Comparison of ENCODE assay signal across 8 mouse cellular contexts in the genomic region with DNA sequence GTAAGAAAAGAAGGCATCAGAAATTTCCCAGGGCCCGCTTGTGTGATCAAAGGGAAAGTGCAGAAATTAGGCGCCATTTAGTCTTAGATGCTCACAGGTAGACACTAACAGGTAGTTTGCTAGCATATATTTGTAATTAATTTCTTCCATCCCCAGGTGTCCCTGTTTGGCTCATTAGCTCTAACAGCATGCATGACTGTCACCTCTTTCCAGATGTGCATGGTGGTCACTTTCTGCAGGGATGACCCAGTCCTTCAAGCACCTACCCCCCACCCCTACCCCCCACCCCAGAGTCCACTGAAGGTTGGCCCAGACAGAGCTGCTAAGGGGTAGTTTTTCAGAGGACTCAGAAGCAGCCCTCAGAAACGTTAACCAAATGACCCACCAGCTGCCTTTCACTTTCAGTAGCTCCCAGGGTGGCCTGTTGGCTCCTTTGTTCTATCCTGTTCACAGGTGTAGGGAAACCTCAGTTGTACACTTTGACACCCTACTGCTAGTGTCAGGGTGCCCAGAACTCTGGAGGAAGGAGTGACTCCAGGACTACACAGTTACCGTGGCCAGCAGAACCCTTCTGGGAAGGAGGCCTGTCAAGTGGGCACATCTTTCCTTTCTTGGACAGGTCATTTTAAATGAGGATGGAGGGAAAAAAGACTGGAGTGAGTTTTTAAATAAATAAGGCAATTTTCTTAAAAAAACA. TPM values are rescaled to one million over a fixed set of nuclear protein-coding genes. Genes with fewer than 3 reads are reported as not detected.
A peak's percentile ranks its signal among the peaks of the same experiment; 100 is the strongest.
DNase-seq lines count a peak whose midpoint lies in the region; ATAC-seq and TF ChIP-seq lines count a peak whose summit lies in the region.

No protein-coding gene starts in this region.

- WGBS in kidney, postnatal 0 days: 28% methylated on average over 4 of the region's 4 CpGs
- WGBS in kidney, adult 2 months: 54% methylated on average over 4 of the region's 4 CpGs
- WGBS in forebrain, embryonic 11.5 days: 39% methylated on average over 4 of the region's 4 CpGs
- 19% methylated on average over 4 of the region's 4 CpGs for WGBS in limb, embryonic 10.5 days
- 11% methylated on average over 4 of the region's 4 CpGs for WGBS in neural tube, embryonic 12.5 days

- H3K27ac ChIP-seq in kidney, postnatal 0 days: no peak overlapping the region
- no peak overlapping the region for H3K27ac ChIP-seq in kidney, adult 2 months (ENCODE audit: insufficient read depth, low read depth, low read length)
- H3K27ac ChIP-seq in forebrain, embryonic 11.5 days (ENCODE audit: low read depth, low read length): no peak overlapping the region
- 0 out of 2 replicates have a peak overlapping the region, but pooled peaks have one; percentile 69 for H3K27ac ChIP-seq in limb, embryonic 10.5 days
- no peak overlapping the region for H3K27ac ChIP-seq in neural tube, embryonic 12.5 days

- no peak for DNase-seq in kidney, postnatal 0 days (ENCODE audit: low spot score)
- DNase-seq in kidney, adult 2 months: no peak
- DNase-seq in forebrain, embryonic 11.5 days (ENCODE audit: low spot score): no peak
- peak; percentile 38 for DNase-seq in limb, embryonic 10.5 days (ENCODE audit: low spot score)
- DNase-seq in spleen, adult 12 weeks (ENCODE audit: low spot score): no peak
- DNase-seq in layer of hippocampus, adult 18-20 months (ENCODE audit: low spot score in 2 of 2): no peak

- no peak for ATAC-seq in kidney, postnatal 0 days (replicated peaks; ENCODE audit: low FRiP score, low read depth)
- ATAC-seq in forebrain, embryonic 11.5 days (replicated peaks; ENCODE audit: low FRiP score): peak; percentile 39; the same call in 1 of the 2 replicates
- ATAC-seq in neural tube, embryonic 12.5 days (ENCODE audit: low FRiP score, low read depth): peak; percentile 49
- no peak for ATAC-seq in megakaryocyte progenitor cell, adult 5-6 weeks (replicated peaks; ENCODE audit: poor library complexity)

- TF ChIP-seq POLR2A in kidney, adult 2 months (IDR thresholded peaks at IDR 0.05; ENCODE audit: low read depth, low read length): no peak

- H3K27me3 ChIP-seq in kidney, postnatal 0 days (ENCODE audit: insufficient read depth, low read length): no peaks in the 10 kb centered on the region
- H3K27me3 ChIP-seq in kidney, adult 2 months (replicated peaks; ENCODE audit: control insufficient read depth, insufficient read depth, low read length): no peaks in the 10 kb centered on the region
- peaks cover 7% of the 10 kb centered on the region for H3K27me3 ChIP-seq in forebrain, embryonic 11.5 days (ENCODE audit: control insufficient read depth, insufficient read depth, low read length)
- H3K27me3 ChIP-seq in limb, embryonic 10.5 days (ENCODE audit: low read depth, poor library complexity, severe bottlenecking): peaks cover 27% of the 10 kb centered on the region
- H3K27me3 ChIP-seq in neural tube, embryonic 12.5 days (replicated peaks): peaks cover 21% of the 10 kb centered on the region

- peak overlapping the region; percentile 62 for H3K4me2 ChIP-seq in kidney, postnatal 0 days (ENCODE audit: low read length)
- H3K4me2 ChIP-seq in forebrain, embryonic 11.5 days (ENCODE audit: low read depth, low read length, severe bottlenecking): peak overlapping the region; percentile 50
- H3K4me2 ChIP-seq in neural tube, embryonic 12.5 days (replicated peaks): peak overlapping the region; percentile 68

- no peak overlapping the region for H3K9ac ChIP-seq in kidney, postnatal 0 days (ENCODE audit: low read depth, low read length)
- H3K9ac ChIP-seq in forebrain, embryonic 11.5 days (ENCODE audit: low read length): peak overlapping the region; percentile 37
- H3K9ac ChIP-seq in neural tube, embryonic 12.5 days: peak overlapping the region; percentile 41; the same call in 1 of the 2 replicates

- peak overlapping the region; percentile 27 for H3K4me3 ChIP-seq in kidney, postnatal 0 days (replicated peaks; ENCODE audit: low read depth, low read length)
- no peak overlapping the region for H3K4me3 ChIP-seq in kidney, adult 2 months (ENCODE audit: insufficient read depth, low read depth, low read length)
- H3K4me3 ChIP-seq in forebrain, embryonic 11.5 days (ENCODE audit: low read depth, low read length): peak overlapping the region; percentile 24
- peak overlapping the region; percentile 49 for H3K4me3 ChIP-seq in limb, embryonic 10.5 days
- peak overlapping the region; percentile 33 for H3K4me3 ChIP-seq in neural tube, embryonic 12.5 days

- H3K4me1 ChIP-seq in kidney, postnatal 0 days (replicated peaks; ENCODE audit: insufficient read depth, low read length): 0 out of 2 replicates have a peak, but pooled peaks cover 7% of the 10 kb centered on the region
- 0 out of 2 replicates have a peak, but pooled peaks cover 2% of the 10 kb centered on the region for H3K4me1 ChIP-seq in kidney, adult 2 months (ENCODE audit: control insufficient read depth, insufficient read depth, low read length)
- H3K4me1 ChIP-seq in forebrain, embryonic 11.5 days (replicated peaks; ENCODE audit: control insufficient read depth, insufficient read depth, low read length): peaks cover 7% of the 10 kb centered on the region; the same call in 1 of the 2 replicates
- peaks cover 28% of the 10 kb centered on the region for H3K4me1 ChIP-seq in limb, embryonic 10.5 days
- H3K4me1 ChIP-seq in neural tube, embryonic 12.5 days: peaks cover 12% of the 10 kb centered on the region

- H3K36me3 ChIP-seq in kidney, postnatal 0 days (ENCODE audit: insufficient read depth, low read length): no peaks in the 10 kb centered on the region
- no peaks in the 10 kb centered on the region for H3K36me3 ChIP-seq in kidney, adult 2 months (ENCODE audit: control insufficient read depth, insufficient read depth, low read length)
- H3K36me3 ChIP-seq in forebrain, embryonic 11.5 days (ENCODE audit: control insufficient read depth, insufficient read depth, low read length): no peaks in the 10 kb centered on the region
- H3K36me3 ChIP-seq in limb, embryonic 10.5 days: no peaks in the 10 kb centered on the region
- no peaks in the 10 kb centered on the region for H3K36me3 ChIP-seq in neural tube, embryonic 12.5 days

- TF ChIP-seq CTCF in kidney, postnatal 0 days (IDR thresholded peaks at IDR 0.05; ENCODE audit: low read depth): no peak
- no peak for TF ChIP-seq CTCF in kidney, adult 2 months (conservative IDR thresholded peaks at IDR 0.05; ENCODE audit: insufficient read depth, insufficient read length, low read depth, low read length)

- no peaks in the 10 kb centered on the region for H3K9me3 ChIP-seq in kidney, postnatal 0 days (replicated peaks; ENCODE audit: low read length)
- no peaks in the 10 kb centered on the region for H3K9me3 ChIP-seq in forebrain, embryonic 11.5 days (ENCODE audit: control insufficient read depth, low read length)
- H3K9me3 ChIP-seq in limb, embryonic 10.5 days (replicated peaks): no peaks in the 10 kb centered on the region
- H3K9me3 ChIP-seq in neural tube, embryonic 12.5 days: no peaks in the 10 kb centered on the region

RNA-seq across cellular contexts. Expression of a gene that starts 43.2 kb away (rescaled TPM):
- 35.3 and 38.2 TPM in 2 replicates for polyA plus RNA-seq in kidney, postnatal 0 days (2015; fragmentation: Nextera tagmentation; extraction: Ambion mirVana)
- 5.0 and 6.2 TPM in 2 replicates for polyA plus RNA-seq in kidney, adult 2 months (2012; rRNA removed)
- 62.6 and 68.8 TPM in 2 replicates for polyA plus RNA-seq in forebrain, embryonic 11.5 days (2014; fragmentation: Nextera tagmentation; extraction: Ambion mirVana)
- 40.5 and 47.7 TPM in 2 replicates for polyA plus RNA-seq in limb, embryonic 10.5 days (2016; fragmentation: Nextera tagmentation; extraction: Ambion mirVana)
- 42.1 and 43.5 TPM in 2 replicates for polyA plus RNA-seq in neural tube, embryonic 12.5 days (2016; fragmentation: Nextera tagmentation; extraction: Ambion mirVana)
- 27.6 and 29.5 TPM in 2 replicates for total RNA-seq in megakaryocyte progenitor cell, adult 5-6 weeks (2015)
- total RNA-seq in megakaryocyte progenitor cell, adult 5-6 weeks (2017): 23.5 and 45.5 TPM in 2 replicates
- 10 to 100 TPM; 19.7 to 20.2 TPM for total RNA-seq in layer of hippocampus, adult 18-20 months (2021)

Comparison
In these comparisons a context has a peak if more than half of its experiments do, and no peak if none do; other contexts are left out.
1. ATAC-seq: peak in forebrain, embryonic 11.5 days (single experiment) and neural tube, embryonic 12.5 days (single experiment); none in kidney, postnatal 0 days (single experiment) and megakaryocyte progenitor cell, adult 5-6 weeks (single experiment).
2. Peak in every context shown above with its lines, with median percentiles within 50 percentile points of each other: H3K4me2 ChIP-seq.